Mouse (Mus musculus) heart, postnatal 0 days (tissue): ENCODE measurements around the gene Pmpcb. TPM values are rescaled to one million over a fixed set of nuclear protein-coding genes. Genes with fewer than 3 reads are reported as not detected.

Experiments used
- ATAC-seq: fragments of 200-750 bp; cut with Nextera tagmentation; 2 replicates; pipeline ENCODE4 v1.8.0; 2017; ENCODE audit warnings: low read depth, moderate number of reproducible peaks, moderate library complexity; ENCODE audit not compliant: insufficient read depth
- DNase-seq: peaks from one replicate; pipeline ENCODE4 v3.0.0-alpha.2; 2016; ENCODE audit warnings: low spot score
- H3K27ac ChIP-seq: fragments of 300-500 bp; sonication (generic); 2 replicates; pipeline ENCODE4 v1.5.1; 2014; ENCODE audit warnings: low read depth, mild to moderate bottlenecking
- H3K27me3 ChIP-seq: fragments of 300-500 bp; sonication (generic); 2 replicates; pipeline ENCODE4 v1.6.1; 2014; ENCODE audit warnings: low read length, mixed read lengths; ENCODE audit not compliant: control insufficient read depth, insufficient read depth
- H3K36me3 ChIP-seq: fragments of 300-500 bp; sonication (generic); replicated peaks from 2 replicates; pipeline ENCODE4 v1.6.1; 2014; ENCODE audit warnings: low read length, mixed read lengths; ENCODE audit not compliant: control insufficient read depth, insufficient read depth
- H3K4me1 ChIP-seq: fragments of 300-500 bp; sonication (generic); 2 replicates; pipeline ENCODE4 v1.6.1; 2014; ENCODE audit warnings: antibody characterized with exemption; ENCODE audit not compliant: control insufficient read depth, insufficient read depth
- H3K4me2 ChIP-seq: fragments of 300-500 bp; sonication (generic); 2 replicates; pipeline ENCODE4 v1.6.1; 2014; ENCODE audit warnings: low read depth, mild to moderate bottlenecking, low read length, moderate library complexity
- H3K4me3 ChIP-seq: fragments of 300-500 bp; sonication (generic); 2 replicates; pipeline ENCODE4 v1.5.1; 2014; ENCODE audit warnings: low read depth, low read length
- H3K9ac ChIP-seq: fragments of 300-500 bp; sonication (generic); replicated peaks from 2 replicates; pipeline ENCODE4 v1.6.1; 2014; ENCODE audit warnings: low read depth, low read length, mixed read lengths
- H3K9me3 ChIP-seq: fragments of 300-500 bp; sonication (generic); replicated peaks from 2 replicates; pipeline ENCODE4 v1.6.1; 2016; ENCODE audit warnings: low read length; ENCODE audit not compliant: control insufficient read depth
- CTCF ChIP-seq: IDR thresholded peaks from 2 replicates; pipeline ENCODE4 v1.5.1; 2016; ENCODE audit warnings: antibody characterized with exemption, control low read depth, low read depth
- EP300 ChIP-seq: IDR thresholded peaks from 2 replicates; pipeline ENCODE4 v1.6.1; 2016; ENCODE audit warnings: antibody characterized with exemption, low read depth
- WGBS: fragments of 180-500 bp; shearing (Covaris S2); extraction: QIAGEN DNeasy Blood & Tissue Kit; methylation state at CpG from one replicate; pipeline ENCODE4 v1.1.7; 2014; 5-methylcytosine and 5-hydroxymethylcytosine counted together
- polyA plus RNA-seq: library from polyadenylated mRNA; unstranded; fragments of >200 nt; fragmentation: Nextera tagmentation; extraction: Ambion mirVana; gene quantifications from 2 replicates; pipeline ENCODE4 v1.2.1, GENCODE M21; 2015
- total RNA-seq: library from RNA; depleted of rRNA; stranded (reverse); fragments of >200 nt; gene quantifications from 2 replicates; pipeline ENCODE4 v1.2.3, GENCODE M21; 2014; ENCODE audit warnings: low replicate concordance; rRNA removed

Pmpcb gene
- total and polyA plus RNA-seq, 2 experiments from 2014 or later = 177 to 256 TPM

- H3K9me3 ChIP-seq = no peaks in the 10 kb centered on the region
- ATAC-seq (no peak), DNase-seq (no peak)
- H3K4me1 ChIP-seq = no peaks in the 10 kb centered on the region
- no peaks in the 10 kb centered on the region for H3K27me3 ChIP-seq
- no peak overlapping the region for H3K27ac ChIP-seq
- H3K4me3 ChIP-seq = no peak overlapping the region
- WGBS = 31% methylated on average over 4 of the region's 4 CpGs
- no peak overlapping the region for H3K4me2 ChIP-seq
- H3K36me3 ChIP-seq = peaks cover 43% of the 10 kb centered on the region
- no peak overlapping the region for H3K9ac ChIP-seq
- no peak for TF ChIP-seq EP300
- no peak for TF ChIP-seq CTCF
Measured at GRCm38 (mm10) chr5:21804837-21805236, 67.9 kb downstream of the Pmpcb start.

Other genes with a start within 250 kb of the Pmpcb start
- gene Lrrc17, start 193.6 kb upstream of the Pmpcb start, total RNA-seq = 17.5 and 23.1 TPM in 2 replicates
- gene Lrrc17, start 193.6 kb upstream of the Pmpcb start, polyA plus RNA-seq = 12.3 and 13.4 TPM in 2 replicates
- gene Fbxl13, start 91.5 kb upstream of the Pmpcb start, total RNA-seq = not detected in 2 replicates
- 0.15 and 0.26 TPM in 2 replicates for gene Fbxl13, start 91.5 kb upstream of the Pmpcb start, polyA plus RNA-seq
- 24.1 and 33.0 TPM in 2 replicates for gene Armc10, start 91.3 kb upstream of the Pmpcb start, total RNA-seq
- 12.2 and 13.3 TPM in 2 replicates for gene Armc10, start 91.3 kb upstream of the Pmpcb start, polyA plus RNA-seq
- 9.9 and 11.3 TPM in 2 replicates for gene Napepld, start 35.7 kb upstream of the Pmpcb start, total RNA-seq
- gene Napepld, start 35.7 kb upstream of the Pmpcb start, polyA plus RNA-seq = 2.7 and 3.1 TPM in 2 replicates
- 7.9 and 11.3 TPM in 2 replicates for gene Dnajc2, start 48.1 kb downstream of the Pmpcb start, total RNA-seq
- gene Dnajc2, start 48.1 kb downstream of the Pmpcb start, polyA plus RNA-seq = 36.7 and 37.5 TPM in 2 replicates
- gene Psmc2, start 48.1 kb downstream of the Pmpcb start, total RNA-seq = 26.2 and 32.7 TPM in 2 replicates
- 151 and 152 TPM in 2 replicates for gene Psmc2, start 48.1 kb downstream of the Pmpcb start, polyA plus RNA-seq
- gene Slc26a5, start 128.5 kb downstream of the Pmpcb start, total RNA-seq = not detected in 2 replicates
- not detected in 2 replicates for gene Slc26a5, start 128.5 kb downstream of the Pmpcb start, polyA plus RNA-seq